Mouse (Mus musculus): ENCODE data around the gene Mtap. TPM values are rescaled to one million over a fixed set of nuclear protein-coding genes. Genes with fewer than 3 reads are reported as not detected.

Gene Mtap
- polyA plus RNA-seq, 1 experiment from 2014 or later, result 16.1 TPM

DNA sequence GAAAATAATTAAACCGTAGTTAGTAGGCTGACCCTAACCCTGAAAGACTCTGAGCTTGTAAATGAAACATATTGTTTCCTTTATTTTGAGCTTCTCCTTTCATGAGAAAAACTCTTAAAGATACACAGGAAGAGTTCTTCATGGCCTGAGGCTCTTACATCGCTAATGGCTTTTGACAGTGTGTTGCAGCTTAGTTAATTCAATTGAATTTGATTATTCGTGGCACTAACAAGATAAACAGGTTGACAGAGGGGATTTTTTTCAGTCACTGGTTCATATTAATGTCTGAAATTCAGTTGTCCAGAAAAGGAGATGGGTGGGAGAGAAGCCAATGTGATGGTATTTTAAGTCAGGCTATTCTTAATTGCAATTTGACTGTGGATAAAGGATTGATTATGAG, 35.6 kb upstream of the Mtap start:
- Histone ChIP-seq H3K4me3 (ENCODE audit: low read depth, low read length) (no peak overlapping the region), H3K27me3 (replicated peaks; ENCODE audit: insufficient read depth, low read length) (no peaks in the 10 kb centered on the region), H3K27ac (ENCODE audit: low read length) (no peak overlapping the region), H3K4me1 (ENCODE audit: insufficient read depth, low read depth, low read length) (no peaks in the 10 kb centered on the region), H3K4me2 (replicated peaks; ENCODE audit: low read depth, low read length) (no peak overlapping the region), H3K9ac (replicated peaks; ENCODE audit: low read depth) (no peak overlapping the region), H3K36me3 (ENCODE audit: insufficient read depth, low read length) (no peaks in the 10 kb centered on the region), H3K9me3 (ENCODE audit: low read length) (no peaks in the 10 kb centered on the region)
- WGBS, result 73% methylated on average over 3 of the region's 3 CpGs
- ATAC-seq (no peak), DNase-seq (ENCODE audit: low spot score) (no peak)
- TF ChIP-seq CTCF (IDR thresholded peaks at IDR 0.05), result no peak
- TF ChIP-seq EP300 (IDR thresholded peaks at IDR 0.05), result no peak

DNA sequence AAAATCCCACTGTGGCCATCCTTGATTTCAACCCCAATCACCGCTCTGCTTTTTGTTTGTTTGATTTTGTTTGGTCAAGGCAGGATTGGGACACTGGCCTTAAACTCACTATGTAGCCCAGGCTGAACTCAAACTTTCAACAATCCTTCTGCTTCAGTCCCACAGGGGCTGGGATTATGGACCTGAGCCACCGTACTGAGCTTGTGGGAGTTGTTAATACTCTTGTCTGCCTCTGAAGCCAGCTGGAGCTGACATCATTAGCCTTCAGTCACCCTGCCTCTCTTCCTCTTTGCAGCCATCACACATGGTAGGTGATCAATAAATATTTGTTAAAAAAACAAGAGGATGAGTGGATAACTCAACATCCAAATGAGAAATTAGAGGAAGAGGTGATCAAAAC, 34.6 kb upstream of the Mtap start:
- H3K4me2 ChIP-seq (replicated peaks; ENCODE audit: low read depth, low read length), result no peak overlapping the region
- no peaks in the 10 kb centered on the region for H3K36me3 ChIP-seq (ENCODE audit: insufficient read depth, low read length)
- no peaks in the 10 kb centered on the region for H3K4me1 ChIP-seq (ENCODE audit: insufficient read depth, low read depth, low read length)
- no peak for DNase-seq (ENCODE audit: low spot score)
- no peak overlapping the region for H3K27ac ChIP-seq (ENCODE audit: low read length)
- no peak overlapping the region for H3K4me3 ChIP-seq (ENCODE audit: low read depth, low read length)
- no peak for TF ChIP-seq CTCF (IDR thresholded peaks at IDR 0.05)
- no peak for TF ChIP-seq EP300 (IDR thresholded peaks at IDR 0.05)
- ATAC-seq, result no peak
- no peaks in the 10 kb centered on the region for H3K9me3 ChIP-seq (ENCODE audit: low read length)
- WGBS, result 68% methylated on average over 2 of the region's 2 CpGs
- H3K9ac ChIP-seq (replicated peaks; ENCODE audit: low read depth), result no peak overlapping the region
- no peaks in the 10 kb centered on the region for H3K27me3 ChIP-seq (replicated peaks; ENCODE audit: insufficient read depth, low read length)

DNA sequence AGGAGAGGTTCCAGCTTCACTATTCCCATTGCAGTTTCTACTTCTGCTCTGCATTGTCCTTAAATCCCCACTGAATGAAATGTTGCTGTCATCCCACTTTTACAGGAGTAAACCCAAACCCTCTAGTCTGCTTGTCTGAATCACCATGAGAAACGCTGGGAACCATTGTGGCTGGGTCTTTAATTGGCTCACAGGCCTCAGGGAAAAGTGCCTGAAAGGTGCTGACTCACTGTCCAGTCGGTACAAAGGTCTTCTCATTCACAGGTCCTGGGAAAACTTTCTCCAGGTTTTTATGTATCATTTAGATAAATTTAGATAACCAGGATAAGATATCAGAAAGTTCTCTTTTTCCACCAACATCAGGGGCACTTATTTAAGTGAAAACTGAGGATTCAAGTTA, 31.4 kb upstream of the Mtap start:
- no peak overlapping the region for H3K4me2 ChIP-seq (replicated peaks; ENCODE audit: low read depth, low read length)
- no peak overlapping the region for H3K27ac ChIP-seq (ENCODE audit: low read length)
- no peak for DNase-seq (ENCODE audit: low spot score)
- no peaks in the 10 kb centered on the region for H3K27me3 ChIP-seq (replicated peaks; ENCODE audit: insufficient read depth, low read length)
- H3K9ac ChIP-seq (replicated peaks; ENCODE audit: low read depth), result no peak overlapping the region
- H3K4me1 ChIP-seq (ENCODE audit: insufficient read depth, low read depth, low read length), result no peaks in the 10 kb centered on the region
- H3K36me3 ChIP-seq (ENCODE audit: insufficient read depth, low read length), result no peaks in the 10 kb centered on the region
- TF ChIP-seq EP300 (IDR thresholded peaks at IDR 0.05) (no peak), CTCF (IDR thresholded peaks at IDR 0.05) (no peak)
- no peak for ATAC-seq
- no peaks in the 10 kb centered on the region for H3K9me3 ChIP-seq (ENCODE audit: low read length)
- no peak overlapping the region for H3K4me3 ChIP-seq (ENCODE audit: low read depth, low read length)
- WGBS, result 50% methylated on average over 2 of the region's 2 CpGs

DNA sequence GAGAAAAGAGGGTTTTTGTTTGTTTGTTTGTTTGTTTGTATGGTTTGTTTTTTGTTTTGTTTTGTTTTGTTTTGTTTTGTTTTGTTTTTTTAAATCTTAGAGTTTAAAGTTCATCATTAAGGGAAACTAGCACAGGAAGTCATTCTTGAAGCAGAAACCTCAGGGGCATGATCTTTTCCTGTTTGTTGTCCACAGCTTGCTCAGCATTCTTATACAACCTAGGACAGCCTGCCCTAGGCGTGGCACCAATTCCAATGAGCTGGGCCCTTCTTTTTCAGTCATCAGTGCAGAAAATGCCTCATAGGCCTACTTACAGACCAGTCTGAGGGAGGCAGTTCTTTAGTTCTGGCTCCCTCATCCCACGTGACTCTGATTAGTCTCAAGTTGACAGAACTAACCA, 30.4 kb upstream of the Mtap start:
- Histone ChIP-seq H3K9ac (replicated peaks; ENCODE audit: low read depth) (no peak overlapping the region), H3K4me3 (ENCODE audit: low read depth, low read length) (no peak overlapping the region), H3K4me1 (ENCODE audit: insufficient read depth, low read depth, low read length) (no peaks in the 10 kb centered on the region), H3K9me3 (ENCODE audit: low read length) (no peaks in the 10 kb centered on the region), H3K27ac (ENCODE audit: low read length) (no peak overlapping the region), H3K36me3 (ENCODE audit: insufficient read depth, low read length) (no peaks in the 10 kb centered on the region), H3K4me2 (replicated peaks; ENCODE audit: low read depth, low read length) (no peak overlapping the region), H3K27me3 (replicated peaks; ENCODE audit: insufficient read depth, low read length) (no peaks in the 10 kb centered on the region)
- WGBS, result 68% methylated on average over 2 of the region's 2 CpGs
- no peak for ATAC-seq
- TF ChIP-seq CTCF (IDR thresholded peaks at IDR 0.05) (no peak), EP300 (IDR thresholded peaks at IDR 0.05) (no peak)
- DNase-seq (ENCODE audit: low spot score), result no peak

DNA sequence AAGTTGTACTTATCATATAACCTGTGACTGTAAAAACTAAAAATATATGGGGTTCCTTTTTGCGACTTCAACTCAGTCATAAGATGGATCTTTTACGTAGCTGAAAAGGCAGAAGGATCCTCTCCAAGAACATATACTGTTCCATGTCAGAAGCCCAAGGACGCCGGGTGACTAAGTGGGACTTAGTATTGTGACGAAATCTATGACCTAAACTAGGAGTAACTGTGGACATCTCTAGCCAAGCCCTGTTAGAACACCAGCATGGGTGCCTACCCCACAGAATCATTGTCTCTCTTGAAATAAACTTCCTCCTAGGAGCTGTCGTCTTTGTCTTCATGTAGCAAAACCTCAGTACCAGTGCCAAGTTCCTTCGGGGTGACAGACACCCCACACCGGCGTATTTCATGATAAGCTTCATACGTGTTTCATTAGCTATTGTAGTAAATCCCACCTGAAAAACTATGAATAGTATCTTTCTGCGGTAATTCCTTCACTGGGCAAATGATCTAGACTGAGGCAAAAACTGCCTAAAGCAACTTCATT, 24.7 kb upstream of the Mtap start:
- Histone ChIP-seq H3K9ac (replicated peaks; ENCODE audit: low read depth) (no peak overlapping the region), H3K36me3 (ENCODE audit: insufficient read depth, low read length) (no peaks in the 10 kb centered on the region), H3K4me1 (ENCODE audit: insufficient read depth, low read depth, low read length) (no peaks in the 10 kb centered on the region), H3K4me2 (replicated peaks; ENCODE audit: low read depth, low read length) (no peak overlapping the region), H3K4me3 (ENCODE audit: low read depth, low read length) (no peak overlapping the region), H3K27me3 (replicated peaks; ENCODE audit: insufficient read depth, low read length) (no peaks in the 10 kb centered on the region), H3K9me3 (ENCODE audit: low read length) (no peaks in the 10 kb centered on the region), H3K27ac (ENCODE audit: low read length) (no peak overlapping the region)
- DNase-seq (ENCODE audit: low spot score) (no peak), ATAC-seq (no peak)
- TF ChIP-seq CTCF (IDR thresholded peaks at IDR 0.05) (no peak), EP300 (IDR thresholded peaks at IDR 0.05) (no peak)
- 82% methylated on average over 11 of the region's 11 CpGs for WGBS

DNA sequence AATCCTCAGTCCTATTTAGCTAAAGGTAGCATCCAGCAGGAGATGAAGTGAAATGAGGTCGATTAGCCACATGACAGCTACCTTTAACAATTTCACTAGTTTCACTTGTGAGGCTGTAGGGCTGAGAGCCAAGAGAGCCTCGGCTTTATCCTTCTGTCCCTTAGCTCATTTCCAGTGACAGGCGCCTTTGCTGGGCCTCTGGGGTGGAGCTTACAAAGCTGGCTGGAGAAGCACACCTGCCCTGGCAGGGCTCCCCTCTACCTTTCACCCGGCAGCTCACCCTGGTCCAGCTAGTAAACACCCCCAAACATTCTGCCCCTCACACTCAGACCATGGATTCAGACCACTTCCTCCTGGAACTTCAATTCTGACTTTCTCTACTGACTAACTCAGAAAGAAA, 24.1 kb upstream of the Mtap start:
- Histone ChIP-seq H3K9ac (replicated peaks; ENCODE audit: low read depth) (no peak overlapping the region), H3K4me2 (replicated peaks; ENCODE audit: low read depth, low read length) (no peak overlapping the region), H3K27ac (ENCODE audit: low read length) (no peak overlapping the region), H3K4me3 (ENCODE audit: low read depth, low read length) (no peak overlapping the region), H3K4me1 (ENCODE audit: insufficient read depth, low read depth, low read length) (no peaks in the 10 kb centered on the region), H3K9me3 (ENCODE audit: low read length) (no peaks in the 10 kb centered on the region), H3K36me3 (ENCODE audit: insufficient read depth, low read length) (no peaks in the 10 kb centered on the region), H3K27me3 (replicated peaks; ENCODE audit: insufficient read depth, low read length) (no peaks in the 10 kb centered on the region)
- TF ChIP-seq CTCF (IDR thresholded peaks at IDR 0.05), result no peak
- TF ChIP-seq EP300 (IDR thresholded peaks at IDR 0.05), result no peak
- no peak for DNase-seq (ENCODE audit: low spot score)
- ATAC-seq, result no peak
- 43% methylated on average over 4 of the region's 4 CpGs for WGBS

DNA sequence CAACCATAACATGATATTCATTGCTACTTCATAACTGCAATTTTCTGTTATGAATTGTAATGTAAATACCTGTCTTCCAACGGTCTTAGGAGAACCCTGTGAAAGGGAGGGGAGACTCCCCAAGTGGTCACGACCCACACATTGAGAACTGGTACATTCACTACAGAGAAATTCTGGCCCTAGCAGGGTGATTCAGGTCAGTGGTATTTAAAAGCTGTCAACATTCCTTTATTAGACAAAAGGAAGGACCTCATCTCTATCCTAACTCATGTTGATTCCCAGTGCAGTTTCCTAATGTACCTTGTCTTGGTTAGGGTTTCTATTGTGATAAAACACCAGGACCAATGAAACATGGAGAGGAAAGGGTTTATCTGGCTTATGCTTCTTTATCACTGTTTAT, 20.9 kb upstream of the Mtap start:
- Histone ChIP-seq H3K36me3 (ENCODE audit: insufficient read depth, low read length) (no peaks in the 10 kb centered on the region), H3K9ac (replicated peaks; ENCODE audit: low read depth) (no peak overlapping the region), H3K27me3 (replicated peaks; ENCODE audit: insufficient read depth, low read length) (no peaks in the 10 kb centered on the region), H3K4me2 (replicated peaks; ENCODE audit: low read depth, low read length) (no peak overlapping the region), H3K4me3 (ENCODE audit: low read depth, low read length) (no peak overlapping the region), H3K9me3 (ENCODE audit: low read length) (no peaks in the 10 kb centered on the region), H3K4me1 (ENCODE audit: insufficient read depth, low read depth, low read length) (no peaks in the 10 kb centered on the region), H3K27ac (ENCODE audit: low read length) (no peak overlapping the region)
- DNase-seq (ENCODE audit: low spot score) (no peak), ATAC-seq (no peak)
- TF ChIP-seq CTCF (IDR thresholded peaks at IDR 0.05) (no peak), EP300 (IDR thresholded peaks at IDR 0.05) (no peak)
- 60% methylated on average over 2 of the region's 2 CpGs for WGBS
